14 mouse cellular contexts compared by ENCODE assay signal in genomic region chr12:70729961-70730360, GRCm38 (mm10).
A peak's percentile ranks its signal among the peaks of the same experiment; 100 is the strongest.
DNase-seq lines count a peak whose midpoint lies in the region; ATAC-seq and TF ChIP-seq lines count a peak whose summit lies in the region.
"Had no signal": no experiment of that assay in that cellular context is flagged by ENCODE, and none has a peak within 500 bp of the region (broad histone marks: within the 10 kb centered on the region; RNA-seq: fewer than 3 reads in every experiment).

No protein-coding gene starts in this region.

- 0 out of 2 replicates have a peak overlapping the region, but pooled peaks have one; percentile 12 for H3K27ac ChIP-seq in kidney, embryonic 14.5 days (ENCODE audit: low read depth, low read length)
- peak overlapping the region; percentile 36; the same call in 1 of the 2 replicates for H3K27ac ChIP-seq in limb, embryonic 10.5 days
- no peak overlapping the region for H3K27ac ChIP-seq in left cerebral cortex, adult 2 months
- H3K27ac ChIP-seq: neural tube, embryonic 12.5 days had no signal

- 23% methylated on average over 6 of the region's 6 CpGs for WGBS in kidney, embryonic 14.5 days
- 55% methylated on average over 6 of the region's 6 CpGs for WGBS in limb, embryonic 10.5 days

- no peaks in the 10 kb centered on the region for H3K36me3 ChIP-seq in kidney, embryonic 14.5 days (ENCODE audit: control insufficient read depth, insufficient read depth, low read length)
- no peaks in the 10 kb centered on the region for H3K36me3 ChIP-seq in limb, embryonic 10.5 days
- H3K36me3 ChIP-seq: neural tube, embryonic 12.5 days had no signal

- H3K4me3 ChIP-seq in kidney, embryonic 14.5 days (ENCODE audit: low read length): no peak overlapping the region
- H3K4me3 ChIP-seq in limb, embryonic 10.5 days: no peak overlapping the region
- H3K4me3 ChIP-seq in left cerebral cortex, adult 2 months: no peak overlapping the region
- H3K4me3 ChIP-seq: megakaryocyte, embryonic 14.5 days; neural tube, embryonic 12.5 days had no signal

- H3K4me1 ChIP-seq in kidney, embryonic 14.5 days (ENCODE audit: control insufficient read depth, insufficient read depth, low read length): no peaks in the 10 kb centered on the region
- peaks cover 19% of the 10 kb centered on the region for H3K4me1 ChIP-seq in limb, embryonic 10.5 days
- H3K4me1 ChIP-seq: megakaryocyte, embryonic 14.5 days; neural tube, embryonic 12.5 days had no signal

- H3K27me3 ChIP-seq in kidney, embryonic 14.5 days (ENCODE audit: control insufficient read depth, insufficient read depth, low read length): no peaks in the 10 kb centered on the region
- no peaks in the 10 kb centered on the region for H3K27me3 ChIP-seq in limb, embryonic 10.5 days (ENCODE audit: low read depth, poor library complexity, severe bottlenecking)
- H3K27me3 ChIP-seq: megakaryocyte, embryonic 14.5 days; neural tube, embryonic 12.5 days had no signal

- TF ChIP-seq CTCF in left cerebral cortex, adult 2 months (IDR thresholded peaks at IDR 0.05): no peak

- intact Hi-C loops in left cerebral cortex, adult 2 months (cut with DNase I): loop anchor here (5.0 kb wide), 1 partner anchor 47 kb away; no protein-coding TSS in a partner anchor

- no peak overlapping the region for H3K9ac ChIP-seq in kidney, embryonic 14.5 days (ENCODE audit: low read depth, low read length)
- H3K9ac ChIP-seq: neural tube, embryonic 12.5 days had no signal

- H3K4me2 ChIP-seq in kidney, embryonic 14.5 days (replicated peaks; ENCODE audit: low read depth, low read length): no peak overlapping the region
- H3K4me2 ChIP-seq: neural tube, embryonic 12.5 days had no signal

- ATAC-seq in kidney, embryonic 14.5 days (ENCODE audit: low FRiP score, low TSS enrichment): peak; percentile 59; the same call in 1 of the 2 replicates
- ATAC-seq: forebrain, embryonic 16.5 days; intestine, postnatal 0 days had no signal

- no peaks in the 10 kb centered on the region for H3K9me3 ChIP-seq in kidney, embryonic 14.5 days (ENCODE audit: control insufficient read depth, low read length)
- no peaks in the 10 kb centered on the region for H3K9me3 ChIP-seq in limb, embryonic 10.5 days (replicated peaks)
- H3K9me3 ChIP-seq: megakaryocyte, embryonic 14.5 days; neural tube, embryonic 12.5 days had no signal

- no peak for DNase-seq in kidney, adult 8-10 months
- DNase-seq in 3134 (ENCODE audit: extremely low read depth, insufficient read length, low spot score): peak; percentile 6
- peak; percentile 87 for DNase-seq in R1 (ENCODE audit: low read depth, low spot score)
- no peak for DNase-seq in limb, embryonic 10.5 days (ENCODE audit: low spot score)
- no peak for DNase-seq in urinary bladder, adult 18-20 months (ENCODE audit: low spot score in 2 of 2)
- no peak for DNase-seq in natural killer cell, adult 2 months (ENCODE audit: low spot score in 2 of 2)
- DNase-seq in left cerebral cortex, adult 2 months (ENCODE audit: extremely low spot score in 1 of 2, low spot score in 2 of 2): no peak
- DNase-seq: retina, postnatal 1 day; thymus, postnatal 36 days had no signal

Comparison
In these comparisons a context has a peak if more than half of its experiments do, and no peak if none do; other contexts are left out.
1. DNase-seq: peak in 3134 (single experiment) and R1 (single experiment); none in kidney, adult 8-10 months (0 of 2), limb, embryonic 10.5 days (single experiment), urinary bladder, adult 18-20 months (0 of 2), natural killer cell, adult 2 months (0 of 2) and left cerebral cortex, adult 2 months (0 of 2).